Mouse (Mus musculus): ENCODE results near the gene Tprn.

- TF ChIP-seq MAFK (IDR thresholded peaks at IDR 0.05; ENCODE audit: insufficient read depth, low read depth, low read length): no peak
- TF ChIP-seq ZC3H11A (IDR thresholded peaks at IDR 0.05; ENCODE audit: borderline replicate concordance, low read depth, low read length): no peak
- no peak for TF ChIP-seq CHD2 (IDR thresholded peaks at IDR 0.05; ENCODE audit: low read depth, low read length)
- TF ChIP-seq ZNF384 (IDR thresholded peaks at IDR 0.05; ENCODE audit: low read depth, low read length): no peak
- no peak for TF ChIP-seq HCFC1 (IDR thresholded peaks at IDR 0.05; ENCODE audit: borderline replicate concordance, insufficient read depth, low read length)
These were observed 23.9 kb downstream of the Tprn start for GRCm38 (mm10) chr2:25286314-25286713.

Measured in ES-E14 (cell line).